Mouse (Mus musculus) kidney, postnatal 25 days (tissue): ENCODE results near the gene Smim10l1.
A peak's percentile ranks its signal among the peaks of the same experiment; 100 is the strongest.

ENCODE experiments used
- DNase-seq, 2 experiments: peaks; one replicate each; pipeline ENCODE4 v3.0.0; 2021; ENCODE audit warnings: mixed read lengths in 2 of 2

The Smim10l1 gene

DNA sequence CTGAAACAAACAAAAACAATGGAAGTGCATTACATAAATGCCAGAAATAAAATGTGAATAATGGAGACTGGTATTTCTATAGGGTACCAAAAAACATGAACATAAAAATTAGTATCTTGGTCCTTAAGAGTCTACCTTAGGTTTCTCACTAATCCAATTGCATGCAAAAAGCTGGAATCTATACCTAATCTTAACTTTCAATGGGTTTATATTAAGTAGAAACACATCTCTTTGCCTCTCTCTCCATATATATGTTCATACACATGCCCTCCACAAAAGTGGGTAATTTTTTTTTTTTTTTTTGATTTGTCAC is at the start of gene Smim10l1:
Gene Smim10l1, plus strand, starts transcription at position 301 of the 313 bp plus-strand sequence.
- DNase-seq, result no peak

DNA sequence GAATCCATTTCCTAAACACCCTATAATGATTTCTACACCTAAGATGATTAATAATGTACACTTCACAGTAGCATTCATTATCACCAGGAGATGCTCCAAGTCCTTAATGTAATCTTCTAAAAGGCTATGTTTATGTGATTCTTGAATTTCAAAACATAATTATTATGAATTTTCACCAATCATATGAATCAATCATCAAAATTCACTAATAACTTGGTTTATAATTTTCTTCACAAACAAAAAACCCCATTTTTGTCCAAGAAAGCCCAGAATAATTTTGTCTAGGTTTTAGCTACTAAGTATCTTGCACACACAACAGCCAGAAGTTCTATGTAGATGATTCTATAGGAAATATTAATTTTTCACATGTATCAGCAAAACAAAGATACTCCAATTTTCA is 49.0 kb upstream of the Smim10l1 start, which contains the start of gene Tas2r140:
Gene Tas2r140, minus strand, starts transcription at position 101 of the 400 bp plus-strand sequence.
- no peak for DNase-seq

DNA sequence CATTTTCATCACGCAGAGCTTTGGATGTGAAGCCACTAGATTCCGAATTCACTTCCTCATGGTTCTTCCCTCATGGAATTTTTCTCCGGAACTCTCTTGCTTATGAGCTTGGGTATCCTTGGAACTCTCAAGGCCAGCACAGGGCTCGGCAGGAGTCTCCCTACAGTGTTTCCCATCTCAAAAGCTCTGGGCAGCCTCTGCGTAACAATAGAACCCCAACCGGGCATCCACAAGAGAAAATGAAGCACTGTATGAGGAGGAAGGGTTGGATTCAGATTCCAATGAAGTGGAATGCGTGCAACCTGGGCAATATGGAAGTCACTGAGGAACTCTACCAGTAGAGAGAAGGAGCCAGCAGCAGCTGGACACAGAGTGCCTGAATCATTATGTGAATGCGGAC is 12.5 kb upstream of the Smim10l1 start:
- DNase-seq, result no peak

DNA sequence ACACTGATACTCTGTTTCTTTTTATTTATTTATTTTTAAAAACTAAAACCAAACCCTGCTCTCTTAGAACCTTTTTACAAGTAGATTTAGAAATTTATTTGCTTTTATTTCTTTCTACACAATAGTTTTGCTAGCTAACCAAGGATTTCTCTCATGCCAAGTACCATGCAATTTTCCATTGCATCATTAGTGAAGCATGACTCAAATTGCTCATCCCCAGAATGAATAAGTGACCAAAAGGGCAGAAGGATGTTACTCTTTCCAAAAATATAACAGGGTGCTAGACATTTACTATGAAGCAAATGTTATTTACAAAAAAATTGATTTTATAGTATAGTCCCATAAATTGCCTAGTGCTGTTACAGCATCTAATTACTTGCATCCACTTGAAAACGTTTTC is 2.3 kb upstream of the Smim10l1 start:
- DNase-seq, result no peak

DNA sequence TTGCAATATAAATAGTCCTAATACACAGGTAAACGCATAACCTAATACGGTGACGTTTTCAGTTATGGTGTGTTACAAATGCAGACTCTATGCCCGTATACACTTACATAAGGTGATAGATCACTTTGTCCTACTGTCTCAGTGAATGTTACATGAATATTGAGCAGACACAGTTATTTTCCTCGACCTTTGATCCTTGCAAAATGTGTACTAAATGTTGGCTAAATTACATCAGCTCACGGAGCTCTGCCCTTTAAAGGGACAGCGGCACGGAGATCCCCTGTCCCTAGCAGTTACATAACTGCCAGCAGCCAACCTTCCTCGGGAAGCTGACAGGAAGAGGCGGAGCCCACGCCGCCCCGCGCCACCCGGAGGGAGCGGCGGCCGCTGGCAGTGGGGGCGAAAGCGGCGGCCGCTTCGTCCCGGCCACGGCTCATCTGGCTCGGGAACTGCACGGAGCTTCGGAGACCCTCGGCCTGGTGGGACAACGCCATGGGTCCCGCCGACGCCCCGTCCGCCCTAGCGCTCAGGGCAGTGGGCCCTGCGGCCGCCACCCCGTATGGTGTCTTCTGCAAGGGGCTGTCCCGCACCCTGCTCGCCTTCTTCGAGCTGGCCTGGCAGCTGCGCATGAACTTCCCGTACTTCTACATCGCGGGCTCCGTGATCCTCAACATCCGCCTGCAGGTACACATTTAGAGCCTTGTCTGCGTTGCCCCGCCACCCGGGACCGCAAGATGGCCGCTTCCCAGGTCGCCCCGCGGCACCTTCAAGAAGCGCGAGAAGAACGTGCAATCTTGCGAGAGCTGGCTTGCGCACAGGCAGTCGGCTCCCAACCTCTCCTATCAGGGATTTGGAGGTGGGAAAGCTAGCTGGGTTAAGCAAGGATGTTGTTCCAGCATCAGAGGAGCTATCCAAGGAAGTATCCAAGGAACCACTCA is 482 bp downstream of the Smim10l1 start:
- DNase-seq, result peak; percentile 95 to 97
